Mouse (Mus musculus): ENCODE data around the gene Phactr2. TPM values are rescaled to one million over a fixed set of nuclear protein-coding genes. Genes with fewer than 3 reads are reported as not detected.

The Phactr2 gene
- polyA plus RNA-seq, 1 experiment from 2014 or later = 5.3 TPM

DNA sequence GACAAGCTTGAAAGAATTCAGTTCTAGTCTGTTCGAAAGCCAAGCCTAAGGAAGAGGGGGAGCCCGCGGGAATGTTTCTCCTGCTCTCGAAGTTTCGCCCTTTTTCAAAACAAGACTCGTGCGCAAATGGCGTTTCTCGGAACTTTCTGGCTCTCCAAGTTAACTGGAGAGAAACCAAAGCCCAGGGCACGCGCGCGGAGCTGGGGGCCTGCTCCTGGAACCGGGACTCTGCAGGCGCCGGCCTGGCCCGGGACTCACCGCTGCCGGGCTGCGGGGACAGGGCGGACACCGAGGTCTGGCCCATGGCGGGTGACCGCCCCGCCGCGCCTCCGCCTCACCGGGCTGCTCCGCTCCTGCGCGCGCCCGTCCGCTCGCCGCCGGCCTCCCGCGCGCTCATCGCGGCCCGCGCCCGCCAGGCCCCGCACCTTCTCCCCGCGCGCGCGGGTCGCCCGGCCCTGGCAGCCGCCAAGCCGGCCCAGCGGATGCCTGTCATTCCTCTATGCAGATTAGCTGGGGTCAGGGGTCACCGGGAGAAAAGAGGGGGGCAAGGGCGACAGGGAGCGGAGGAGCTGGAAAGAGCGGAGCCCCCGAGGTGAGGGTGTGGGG, 150.3 kb downstream of the Phactr2 start:
- peak; percentile 79 for ATAC-seq (ENCODE audit: low read depth)
- H3K9ac ChIP-seq = peak overlapping the region; percentile 62
- H3K27me3 ChIP-seq = peaks cover 7% of the 10 kb centered on the region
- WGBS (ENCODE audit: insufficient replicate concordance) = under 1% methylated on average over 62 of the region's 62 CpGs
- peaks cover 9% of the 10 kb centered on the region; the same call in 1 of the 2 replicates for H3K4me1 ChIP-seq (replicated peaks)
- H3K36me3 ChIP-seq = no peaks in the 10 kb centered on the region
- H3K9me3 ChIP-seq (replicated peaks) = no peaks in the 10 kb centered on the region
- peak overlapping the region; percentile 66 for H3K4me3 ChIP-seq (replicated peaks)
- peak overlapping the region; percentile 76 for H3K4me2 ChIP-seq
- H3K27ac ChIP-seq = peak overlapping the region; percentile 65
- DNase-seq = no peak

DNA sequence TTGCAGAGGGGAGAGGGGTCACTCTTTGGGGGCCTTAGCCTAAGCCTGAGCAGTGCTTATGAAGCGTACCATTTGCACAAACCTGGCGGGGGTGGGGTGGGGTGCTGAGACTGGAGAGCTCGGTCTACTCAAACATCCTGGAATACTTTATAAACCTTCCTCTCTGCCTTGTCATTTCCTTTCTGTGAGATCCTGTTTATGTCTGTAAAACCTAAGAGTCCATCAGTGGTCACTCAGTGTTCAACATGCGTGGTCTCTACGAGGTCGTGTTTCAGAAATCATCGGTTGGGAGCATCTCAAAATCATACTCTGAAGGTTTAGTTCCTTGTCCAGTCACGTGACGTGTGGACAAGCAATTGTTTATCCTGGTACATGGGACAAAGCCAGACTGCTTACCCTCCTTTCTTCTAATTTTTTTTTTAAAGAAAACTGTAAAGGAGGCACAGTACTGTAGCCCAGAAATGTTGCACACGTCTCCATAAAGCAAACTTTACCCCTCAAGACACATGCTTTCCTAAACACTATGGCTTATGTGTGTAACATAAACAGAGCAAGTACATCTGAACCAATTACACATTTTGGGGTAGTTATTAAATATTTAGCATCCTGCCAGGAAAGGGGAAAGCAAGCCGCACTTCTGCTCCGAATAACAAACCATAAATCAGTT, 150.9 kb downstream of the Phactr2 start:
- Histone ChIP-seq H3K36me3 (no peaks in the 10 kb centered on the region), H3K4me3 (replicated peaks) (peak overlapping the region; percentile 66)

GRCm38 (mm10) chr10:13314999-13315398, 159.2 kb downstream of the Phactr2 start:
- Histone ChIP-seq H3K9ac (no peak overlapping the region), H3K27me3 (no peaks in the 10 kb centered on the region), H3K9me3 (replicated peaks) (no peaks in the 10 kb centered on the region), H3K4me2 (no peak overlapping the region), H3K4me1 (replicated peaks) (0 out of 2 replicates have a peak, but pooled peaks cover 6% of the 10 kb centered on the region), H3K36me3 (no peaks in the 10 kb centered on the region), H3K27ac (no peak overlapping the region), H3K4me3 (replicated peaks) (no peak overlapping the region)
- ATAC-seq (ENCODE audit: low read depth) = no peak
- no peak for DNase-seq
- 59% methylated on average over 5 of the region's 5 CpGs for WGBS (ENCODE audit: insufficient replicate concordance)

More for the DNA sequence above, 150.9 kb downstream of the Phactr2 start:
- Histone ChIP-seq H3K4me2 (peak overlapping the region; percentile 76), H3K27ac (peak overlapping the region; percentile 23; the same call in 1 of the 2 replicates), H3K27me3 (peaks cover 7% of the 10 kb centered on the region), H3K9ac (peak overlapping the region; percentile 62), H3K9me3 (replicated peaks) (no peaks in the 10 kb centered on the region), H3K4me1 (replicated peaks) (peaks cover 9% of the 10 kb centered on the region; the same call in 1 of the 2 replicates)
- no peak for DNase-seq
- ATAC-seq (ENCODE audit: low read depth) = no peak
- 13% methylated on average over 12 of the region's 12 CpGs for WGBS (ENCODE audit: insufficient replicate concordance)

- H3K9me3 ChIP-seq (replicated peaks) = no peaks in the 10 kb centered on the region
- 64% methylated on average over 6 of the region's 6 CpGs for WGBS (ENCODE audit: insufficient replicate concordance)
- H3K27ac ChIP-seq = no peak overlapping the region
- 0 out of 2 replicates have a peak, but pooled peaks cover 6% of the 10 kb centered on the region for H3K4me1 ChIP-seq (replicated peaks)
- H3K9ac ChIP-seq = no peak overlapping the region
- H3K4me3 ChIP-seq (replicated peaks) = no peak overlapping the region
- DNase-seq = no peak
- no peak for ATAC-seq (ENCODE audit: low read depth)
- no peaks in the 10 kb centered on the region for H3K36me3 ChIP-seq
- H3K27me3 ChIP-seq = no peaks in the 10 kb centered on the region
- no peak overlapping the region for H3K4me2 ChIP-seq
These were observed 161.6 kb downstream of the Phactr2 start for GRCm38 (mm10) chr10:13312576-13312975.

GRCm38 (mm10) chr10:13311612-13312011, 162.6 kb downstream of the Phactr2 start:
- Histone ChIP-seq H3K9me3 (replicated peaks) (no peaks in the 10 kb centered on the region), H3K27me3 (no peaks in the 10 kb centered on the region), H3K9ac (no peak overlapping the region), H3K4me1 (replicated peaks) (0 out of 2 replicates have a peak, but pooled peaks cover 6% of the 10 kb centered on the region), H3K4me3 (replicated peaks) (no peak overlapping the region), H3K36me3 (no peaks in the 10 kb centered on the region), H3K27ac (no peak overlapping the region), H3K4me2 (no peak overlapping the region)
- DNase-seq (no peak), ATAC-seq (ENCODE audit: low read depth) (no peak)
- 66% methylated on average over 6 of the region's 6 CpGs for WGBS (ENCODE audit: insufficient replicate concordance)

GRCm38 (mm10) chr10:13310075-13310474, 164.1 kb downstream of the Phactr2 start:
- WGBS (ENCODE audit: insufficient replicate concordance) = 16% methylated on average over 3 of the region's 3 CpGs
- no peak overlapping the region for H3K4me2 ChIP-seq
- no peak overlapping the region for H3K27ac ChIP-seq
- H3K4me3 ChIP-seq (replicated peaks) = no peak overlapping the region
- H3K4me1 ChIP-seq (replicated peaks) = 0 out of 2 replicates have a peak, but pooled peaks cover 6% of the 10 kb centered on the region
- H3K9ac ChIP-seq = no peak overlapping the region
- no peaks in the 10 kb centered on the region for H3K27me3 ChIP-seq
- no peaks in the 10 kb centered on the region for H3K36me3 ChIP-seq
- ATAC-seq (ENCODE audit: low read depth) (no peak), DNase-seq (no peak)
- no peaks in the 10 kb centered on the region for H3K9me3 ChIP-seq (replicated peaks)

- Histone ChIP-seq H3K9me3 (replicated peaks) (no peaks in the 10 kb centered on the region), H3K4me2 (no peak overlapping the region), H3K27me3 (no peaks in the 10 kb centered on the region), H3K36me3 (no peaks in the 10 kb centered on the region), H3K4me1 (replicated peaks) (no peaks in the 10 kb centered on the region), H3K27ac (no peak overlapping the region), H3K9ac (no peak overlapping the region), H3K4me3 (replicated peaks) (no peak overlapping the region)
- WGBS (ENCODE audit: insufficient replicate concordance) = 72% methylated on average over 10 of the region's 10 CpGs
- ATAC-seq (ENCODE audit: low read depth) (no peak), DNase-seq (no peak)
These were observed 169.5 kb downstream of the Phactr2 start for GRCm38 (mm10) chr10:13304641-13305241.

- H3K4me2 ChIP-seq = no peak overlapping the region
- H3K36me3 ChIP-seq = no peaks in the 10 kb centered on the region
- H3K4me1 ChIP-seq (replicated peaks) = no peaks in the 10 kb centered on the region
- no peak for DNase-seq
- no peak overlapping the region for H3K27ac ChIP-seq
- H3K9me3 ChIP-seq (replicated peaks) = no peaks in the 10 kb centered on the region
- no peak for ATAC-seq (ENCODE audit: low read depth)
- H3K27me3 ChIP-seq = no peaks in the 10 kb centered on the region
- H3K4me3 ChIP-seq (replicated peaks) = no peak overlapping the region
- 63% methylated on average over 13 of the region's 13 CpGs for WGBS (ENCODE audit: insufficient replicate concordance)
- no peak overlapping the region for H3K9ac ChIP-seq
These were observed 170.6 kb downstream of the Phactr2 start for GRCm38 (mm10) chr10:13303271-13304265.

- Histone ChIP-seq H3K27me3 (no peaks in the 10 kb centered on the region), H3K4me2 (no peak overlapping the region), H3K4me3 (replicated peaks) (no peak overlapping the region), H3K36me3 (no peaks in the 10 kb centered on the region), H3K4me1 (replicated peaks) (no peaks in the 10 kb centered on the region), H3K27ac (no peak overlapping the region), H3K9ac (no peak overlapping the region), H3K9me3 (replicated peaks) (no peaks in the 10 kb centered on the region)
- ATAC-seq (ENCODE audit: low read depth) (no peak), DNase-seq (no peak)
- 61% methylated on average over 6 of the region's 6 CpGs for WGBS (ENCODE audit: insufficient replicate concordance)
These were observed 173.6 kb downstream of the Phactr2 start for GRCm38 (mm10) chr10:13300601-13301000.

- no peak overlapping the region for H3K4me2 ChIP-seq
- H3K27me3 ChIP-seq = no peaks in the 10 kb centered on the region
- DNase-seq = no peak
- 72% methylated on average over 6 of the region's 6 CpGs for WGBS (ENCODE audit: insufficient replicate concordance)
- no peak overlapping the region for H3K9ac ChIP-seq
- H3K9me3 ChIP-seq (replicated peaks) = no peaks in the 10 kb centered on the region
- H3K27ac ChIP-seq = no peak overlapping the region
- no peak for ATAC-seq (ENCODE audit: low read depth)
- H3K4me1 ChIP-seq (replicated peaks) = no peaks in the 10 kb centered on the region
- no peaks in the 10 kb centered on the region for H3K36me3 ChIP-seq
- H3K4me3 ChIP-seq (replicated peaks) = no peak overlapping the region
These were observed 174.0 kb downstream of the Phactr2 start for GRCm38 (mm10) chr10:13300196-13300595.

DNA sequence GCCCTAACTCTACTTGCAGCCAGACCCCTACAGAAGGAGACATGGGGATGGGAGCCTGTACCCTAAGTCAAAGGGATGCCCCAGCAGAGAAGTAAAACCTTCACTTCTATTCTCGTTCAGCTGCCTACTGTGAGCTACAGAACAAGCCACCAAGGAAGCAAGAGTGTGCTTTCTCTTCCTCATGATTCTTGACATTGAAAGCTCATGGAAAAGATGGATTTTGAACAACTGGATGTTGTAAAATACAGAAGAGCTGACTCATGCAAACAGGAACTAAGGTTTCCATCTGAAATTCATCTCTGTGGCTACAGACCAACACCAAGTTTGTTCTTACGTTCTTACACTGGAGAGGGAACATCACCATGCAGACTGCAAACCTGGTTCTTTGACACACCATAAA, 179.3 kb downstream of the Phactr2 start:
- Histone ChIP-seq H3K9ac (no peak overlapping the region), H3K4me2 (no peak overlapping the region), H3K27ac (no peak overlapping the region), H3K4me3 (replicated peaks) (no peak overlapping the region), H3K36me3 (no peaks in the 10 kb centered on the region), H3K27me3 (no peaks in the 10 kb centered on the region), H3K9me3 (replicated peaks) (no peaks in the 10 kb centered on the region), H3K4me1 (replicated peaks) (no peaks in the 10 kb centered on the region)
- ATAC-seq (ENCODE audit: low read depth) (no peak), DNase-seq (no peak)
- WGBS (ENCODE audit: insufficient replicate concordance) = 72% methylated on average over 2 of the region's 2 CpGs

Measured in liver, embryonic 13.5 days (tissue).